Mouse (Mus musculus) olfactory bulb, adult 2 months (tissue): ENCODE results near the gene Atf3.

Experiments
- CTCF ChIP-seq: fragments of 200-500 bp; IDR thresholded peaks from 2 replicates; pipeline ENCODE4 v1.5.1; 2012; ENCODE audit warnings: low read depth, mild to moderate bottlenecking, low read length, moderate library complexity; ENCODE audit not compliant: insufficient read depth
- POLR2A ChIP-seq: fragments of 200-500 bp; IDR thresholded peaks from 2 replicates; pipeline ENCODE4 v1.6.1; 2012; ENCODE audit warnings: mild to moderate bottlenecking, low read depth, low read length, moderate library complexity; ENCODE audit not compliant: insufficient read depth

GRCm38 (mm10) chr1:191185761-191186385, 32.0 kb downstream of the Atf3 start:
- TF ChIP-seq CTCF, result no peak
- no peak for TF ChIP-seq POLR2A
